Mouse (Mus musculus) testis, adult 2 months (tissue): Measurements from ENCODE around the gene Prpsap1.

ENCODE experiments used
- CTCF ChIP-seq: fragments of 200-500 bp; IDR thresholded peaks from 2 replicates; pipeline ENCODE4 v1.5.1; 2012; ENCODE audit warnings: low read depth, mild to moderate bottlenecking, inconsistent platforms, low read length, moderate library complexity; ENCODE audit not compliant: control insufficient read depth, insufficient read depth, insufficient replicate concordance
- POLR2A ChIP-seq: fragments of 200-500 bp; IDR thresholded peaks from 2 replicates; pipeline ENCODE4 v1.6.1; 2012; ENCODE audit warnings: low read depth, mild to moderate bottlenecking, inconsistent platforms, low read length, moderate library complexity; ENCODE audit not compliant: control insufficient read depth

DNA sequence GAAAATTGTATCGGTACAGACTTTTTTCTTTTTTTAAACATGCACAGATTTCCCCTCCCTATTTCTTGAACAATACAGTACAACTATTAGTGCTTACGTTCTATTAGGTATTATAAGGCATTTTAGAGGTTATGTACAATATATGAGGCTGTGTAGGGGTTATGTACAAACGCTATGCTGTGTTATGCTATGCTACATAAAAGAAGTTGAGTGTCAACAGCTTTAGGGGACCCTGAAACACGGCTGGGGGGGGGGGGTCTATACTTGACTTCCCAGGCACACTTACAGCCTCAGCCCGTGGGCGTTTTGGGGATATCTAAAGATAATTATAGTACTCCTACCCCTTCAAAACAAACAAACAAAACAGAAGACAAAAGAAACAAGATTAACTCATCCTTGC lies 61.9 kb downstream of the Prpsap1 start:
- TF ChIP-seq CTCF (no peak), POLR2A (no peak)
